Mouse (Mus musculus) erythroblast, embryonic 14.5 days (primary cell): ENCODE data around the gene Snapc5.

Experiments
- GATA1 ChIP-seq: IDR thresholded peaks from 2 replicates; pipeline ENCODE4 v1.6.1; 2012; ENCODE audit warnings: low read length, inconsistent platforms, mixed read lengths
- TAL1 ChIP-seq: IDR thresholded peaks from 3 replicates; pipeline ENCODE4 v1.6.1; 2012; ENCODE audit warnings: low read length, inconsistent platforms, mixed read lengths

- TF ChIP-seq GATA1: no peak
- no peak for TF ChIP-seq TAL1
Measured at GRCm38 (mm10) chr9:64202866-64203265, 23.8 kb downstream of the Snapc5 start.
